Mouse (Mus musculus) yolk sac, embryonic 10.5 days (tissue): ENCODE results near the gene Erh.
A peak's percentile ranks its signal among the peaks of the same experiment; 100 is the strongest.

Experiments used
- DNase-seq: peaks from one replicate; pipeline ENCODE4 v3.0.0-alpha.2; 2017; ENCODE audit warnings: low spot score

The Erh gene

DNA sequence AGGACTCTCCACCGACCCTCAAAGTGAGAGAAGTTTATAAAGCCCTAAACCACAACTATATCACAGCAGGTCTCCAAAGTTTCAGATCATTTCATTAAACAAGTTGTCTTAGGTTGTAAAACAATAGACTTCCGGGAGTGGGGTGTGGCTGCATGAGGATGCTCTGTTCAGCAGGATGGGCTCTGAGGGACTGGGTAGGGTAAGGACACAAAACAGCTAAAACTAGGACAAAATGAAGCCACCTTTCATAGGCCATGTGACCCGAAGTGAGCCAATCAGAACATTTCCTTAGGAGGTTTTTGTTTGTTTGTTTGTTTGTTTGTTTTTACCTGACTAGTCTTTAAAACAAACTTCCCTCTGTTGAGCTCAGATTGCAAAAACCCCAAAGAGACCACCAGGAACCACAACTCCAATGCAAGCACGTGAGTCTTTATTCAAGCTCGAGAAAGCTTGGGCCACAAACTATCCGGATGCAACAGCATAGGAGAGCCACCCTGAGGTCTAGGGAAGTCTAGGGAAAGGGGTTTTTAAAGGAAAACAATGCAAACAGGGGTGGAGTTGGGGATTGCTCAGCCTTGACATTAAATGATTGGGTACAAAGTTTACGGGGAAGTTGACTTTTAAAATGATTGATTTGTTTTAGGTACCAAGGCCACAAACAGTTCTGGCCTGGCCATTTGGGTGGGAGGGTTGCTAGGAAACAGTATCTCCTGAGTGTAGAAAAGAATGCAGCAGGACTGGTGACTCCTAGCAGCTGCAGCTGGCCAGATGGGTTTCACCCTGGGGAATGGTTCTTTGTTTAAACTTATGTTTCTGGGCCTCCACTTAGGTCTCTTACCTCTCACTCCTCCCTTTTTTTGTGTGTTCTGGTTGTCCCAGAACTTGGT, 28.5 kb downstream of the Erh start:
- DNase-seq: no peak

DNA sequence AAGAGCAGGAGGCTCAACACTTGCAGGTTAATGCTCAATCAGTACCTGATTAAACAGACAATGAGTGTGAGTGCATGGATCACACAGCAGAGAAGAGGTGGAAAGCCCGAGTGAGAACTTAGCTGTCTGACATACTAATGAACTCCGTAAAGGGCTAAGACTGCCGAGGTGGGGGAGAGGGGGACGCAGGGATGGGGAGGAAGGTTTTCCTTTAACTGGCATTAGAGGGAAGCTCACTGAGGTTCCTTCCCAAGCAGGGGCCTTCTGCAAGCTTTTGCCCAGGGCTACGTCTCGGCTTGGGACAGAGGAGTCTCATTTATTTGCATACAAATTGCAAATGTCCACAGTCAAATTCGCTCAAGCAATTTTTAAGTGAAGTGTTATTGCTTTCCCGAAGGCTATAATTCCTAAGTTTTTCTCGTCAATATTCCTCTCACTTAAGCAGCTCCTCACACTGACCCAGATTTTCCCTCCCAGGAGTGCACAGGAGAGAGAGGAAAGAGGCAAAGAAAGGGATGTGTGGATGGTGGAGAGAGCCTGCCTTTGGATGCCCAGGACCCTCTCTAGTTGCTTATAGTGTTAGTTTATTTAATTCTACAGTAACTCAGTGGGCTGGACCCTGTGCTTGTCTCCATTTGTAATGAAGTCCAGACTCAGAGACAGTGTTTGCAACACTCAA, 31.9 kb downstream of the Erh start:
- no peak for DNase-seq

DNA sequence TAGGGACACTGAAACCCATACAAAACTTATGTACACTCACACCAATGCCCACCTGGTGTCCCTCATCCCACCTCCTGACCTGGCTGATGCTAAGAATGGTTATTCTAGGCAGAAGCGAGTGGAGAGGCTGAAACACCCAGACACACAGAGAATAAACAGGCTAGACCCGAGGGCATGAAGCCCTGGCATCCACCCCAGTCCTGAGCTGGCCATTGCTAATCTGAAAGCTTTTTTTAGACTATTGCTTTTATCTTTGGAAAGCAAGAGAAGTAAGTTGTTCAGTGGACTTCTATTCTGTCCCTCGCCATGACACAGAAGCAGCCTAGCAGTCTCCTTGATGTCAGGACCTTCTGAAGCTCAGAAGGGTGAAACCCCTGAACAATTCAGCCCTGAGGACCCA, 34.2 kb downstream of the Erh start:
- DNase-seq: no peak

DNA sequence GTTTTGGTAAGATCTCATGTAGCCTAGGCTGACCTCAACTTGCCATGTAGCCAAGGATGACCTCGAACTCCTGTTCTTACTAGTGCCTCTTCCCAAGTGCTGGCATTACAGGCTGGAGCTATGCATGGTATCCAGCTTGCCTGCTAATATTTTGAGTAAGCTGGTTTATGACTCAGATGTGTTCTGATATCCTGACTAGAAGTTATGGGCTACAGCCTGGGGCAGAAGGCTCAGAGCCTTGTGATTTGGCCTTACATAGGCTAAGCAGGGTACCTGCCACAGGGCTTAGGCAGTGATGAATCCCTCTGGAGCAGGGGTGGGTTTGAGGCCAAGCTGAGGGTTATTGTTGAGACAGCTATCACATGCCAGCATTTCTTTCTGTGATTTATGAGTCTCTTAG, 35.6 kb downstream of the Erh start:
- no peak for DNase-seq

DNA sequence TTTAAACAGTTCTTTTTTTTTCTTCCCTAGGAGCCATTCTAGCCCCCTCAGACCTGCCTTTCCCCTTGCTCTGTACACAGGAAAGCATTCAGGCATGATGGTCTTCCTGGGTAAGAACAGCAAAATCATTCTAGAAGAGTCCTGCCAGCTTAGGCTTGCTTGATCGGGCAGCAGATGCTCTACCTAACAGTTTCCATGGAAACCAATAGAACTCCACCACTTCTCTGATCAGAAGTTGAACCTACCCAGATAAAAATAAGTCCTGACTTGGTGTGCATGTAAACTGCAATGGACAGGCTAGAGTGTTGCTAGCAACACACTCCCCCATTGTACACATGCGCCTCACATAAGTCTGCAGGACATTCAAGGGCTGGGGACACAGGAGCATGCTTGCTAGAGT, 39.9 kb downstream of the Erh start:
- DNase-seq: no peak

DNA sequence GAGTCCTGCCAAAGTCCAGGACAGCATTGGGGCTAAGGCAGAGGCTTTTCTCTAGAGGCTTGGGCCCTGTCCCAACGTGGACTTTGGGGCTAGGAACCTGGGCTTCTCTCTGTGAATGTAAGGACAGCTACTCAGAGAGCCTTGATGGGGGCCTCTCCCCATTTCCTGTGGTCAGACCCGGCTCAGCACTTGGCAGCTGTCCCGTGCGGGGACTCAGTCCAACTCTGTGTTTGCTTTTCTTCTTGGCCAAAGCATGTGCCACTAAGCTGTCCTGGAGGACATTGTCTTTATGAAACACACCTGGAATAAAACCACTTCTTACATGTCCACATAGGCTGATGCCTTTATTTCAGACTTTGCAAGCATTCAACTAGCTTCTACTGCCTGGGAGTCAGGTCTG, 40.6 kb downstream of the Erh start:
- DNase-seq: no peak

DNA sequence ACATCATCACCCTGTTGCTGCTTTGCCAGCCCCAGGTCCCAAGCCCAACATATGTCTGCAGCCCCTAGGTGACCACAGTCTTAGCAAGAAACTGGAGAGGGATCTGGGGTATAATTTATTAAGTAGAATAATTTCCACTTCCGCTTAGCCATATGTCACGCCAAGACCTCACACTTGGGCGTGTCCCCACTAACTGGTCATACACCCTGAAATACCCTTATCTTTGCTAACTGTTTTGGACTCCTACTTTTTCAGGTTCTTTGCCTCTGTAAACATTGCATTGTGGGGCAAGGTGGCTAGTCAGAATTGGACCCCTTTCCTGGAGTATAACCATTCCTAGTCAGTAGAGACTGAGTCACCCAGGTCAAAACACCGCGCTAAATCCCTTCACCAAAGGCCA, 41.7 kb downstream of the Erh start:
- no peak for DNase-seq

DNA sequence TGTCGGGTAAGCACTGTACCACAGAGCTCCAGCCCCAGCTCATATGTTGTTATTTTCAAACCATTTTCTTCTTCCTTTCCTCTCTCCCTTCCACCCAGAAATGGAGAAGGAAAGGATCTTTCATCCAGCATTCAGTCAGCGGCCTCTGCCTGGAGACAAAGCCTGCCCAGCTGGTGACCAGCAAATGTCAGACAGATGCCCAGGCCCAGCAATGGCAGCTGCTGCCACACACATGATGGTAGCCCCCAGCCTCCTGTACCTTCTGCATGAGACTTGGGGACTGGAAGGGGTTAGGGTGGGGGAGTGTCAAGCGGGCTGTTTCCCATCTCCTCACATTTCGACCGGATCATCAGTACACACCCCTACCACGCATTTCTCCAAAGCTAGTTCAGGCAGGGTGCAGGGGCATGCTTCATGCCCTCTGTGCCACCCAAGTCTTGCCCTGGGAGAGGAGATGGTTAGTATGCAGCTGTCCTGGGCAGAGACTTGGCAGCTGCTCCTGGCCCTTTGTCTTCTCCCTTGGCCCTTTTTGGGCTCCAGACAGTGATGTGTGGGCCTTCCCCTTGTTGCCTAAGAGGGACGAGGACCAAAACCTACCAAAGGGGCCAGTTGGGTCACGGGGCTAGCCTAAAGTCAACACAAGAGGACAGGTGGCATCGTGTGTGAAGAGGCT, 42.4 kb downstream of the Erh start:
- DNase-seq: no peak

DNA sequence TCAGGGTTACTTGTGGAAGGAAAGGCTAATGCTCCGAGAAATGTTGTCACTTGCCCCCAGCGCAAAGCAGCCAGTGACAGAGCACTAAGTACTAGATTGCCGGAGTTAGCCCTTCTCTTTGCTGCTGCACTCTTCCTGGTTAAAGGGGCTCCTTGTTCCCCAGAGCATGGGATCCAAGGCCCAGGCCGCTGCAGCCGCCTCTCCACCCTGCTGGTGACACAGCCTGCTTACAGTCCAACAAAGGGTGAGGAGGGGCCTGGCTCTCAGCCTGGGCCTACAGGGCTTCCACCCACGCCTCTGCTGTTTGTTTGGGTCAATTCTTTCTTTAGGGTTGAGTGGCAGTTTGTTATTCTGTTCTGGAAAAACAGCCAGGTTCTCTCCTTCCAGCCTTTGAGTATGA, 45.4 kb downstream of the Erh start:
- no peak for DNase-seq

DNA sequence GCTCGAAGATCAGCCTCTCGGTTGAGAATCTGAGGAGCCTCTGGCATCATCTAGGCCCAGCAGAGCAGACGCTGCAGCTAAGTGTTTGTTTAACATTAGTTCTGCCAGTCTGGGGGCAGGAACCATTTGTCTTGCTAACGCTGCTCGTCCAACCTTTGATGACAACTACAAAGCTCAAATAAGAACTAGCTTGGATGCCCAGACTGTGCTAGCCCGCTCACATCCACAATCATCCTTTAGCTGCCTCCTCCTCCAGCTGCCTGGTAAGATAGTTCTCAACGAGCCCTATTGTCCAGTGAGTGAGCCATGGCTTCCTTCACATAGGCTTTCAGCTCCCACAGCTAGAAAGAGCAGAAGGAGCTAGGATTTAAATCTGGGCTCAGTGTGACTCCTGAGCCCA, 45.9 kb downstream of the Erh start:
- no peak for DNase-seq

DNA sequence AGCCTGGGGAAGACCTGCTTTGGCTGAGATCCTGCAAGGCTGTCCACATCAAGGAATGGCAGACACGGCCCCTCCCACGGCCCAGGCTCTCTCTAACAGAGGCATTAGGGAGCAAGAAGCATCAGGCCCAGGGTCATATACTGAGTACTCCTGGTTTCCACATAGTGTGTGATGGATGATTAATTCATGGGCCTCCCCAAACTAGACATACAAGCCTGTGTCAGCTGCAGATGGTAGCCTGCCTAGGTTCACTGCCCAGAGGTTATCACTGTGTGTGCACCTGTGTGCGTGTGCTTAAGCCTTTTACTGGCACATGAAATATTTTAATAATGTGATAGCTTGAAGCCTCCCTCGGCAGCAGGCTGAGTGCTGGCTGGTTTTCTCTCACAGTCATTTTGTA, 48.2 kb downstream of the Erh start:
- no peak for DNase-seq

DNA sequence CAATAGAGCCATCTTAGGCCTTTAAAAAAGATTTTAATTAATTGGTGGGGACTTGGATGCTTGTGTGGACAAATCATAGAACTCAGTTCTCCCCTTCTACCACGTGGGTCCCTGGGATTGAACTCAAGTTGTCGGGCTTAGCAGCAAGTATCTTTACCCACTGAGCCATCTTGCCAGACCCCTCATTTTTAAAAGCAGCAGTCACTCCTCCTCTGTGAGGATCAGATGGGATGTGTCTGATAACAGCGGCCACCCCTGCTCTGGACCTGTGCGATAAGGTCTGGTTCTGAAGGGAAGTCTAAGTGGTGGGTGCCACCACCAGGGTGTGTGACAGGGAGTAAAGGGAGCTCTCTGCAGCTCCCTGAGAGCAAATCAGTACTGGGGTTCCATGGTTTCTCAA, 48.6 kb downstream of the Erh start:
- DNase-seq: no peak

DNA sequence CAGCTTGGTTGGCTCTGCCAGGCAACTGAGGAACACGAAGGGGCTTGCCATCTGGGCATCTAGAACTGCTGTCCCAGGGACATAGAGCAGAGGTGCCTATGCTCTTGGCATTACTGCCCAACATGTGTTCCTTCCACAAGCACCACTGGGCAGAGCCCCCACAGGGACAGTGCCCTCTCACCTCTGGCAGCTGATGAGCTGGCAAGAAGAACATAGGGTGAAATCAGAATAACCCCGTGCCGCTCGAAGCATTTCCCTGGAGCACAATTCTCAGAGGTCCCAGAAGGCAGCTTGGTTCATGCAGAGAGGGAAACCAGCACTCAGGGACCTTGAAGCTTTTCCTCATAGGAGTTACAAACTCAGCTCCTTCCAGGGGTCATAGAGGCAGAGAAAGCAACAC, 49.4 kb downstream of the Erh start:
- DNase-seq: no peak

DNA sequence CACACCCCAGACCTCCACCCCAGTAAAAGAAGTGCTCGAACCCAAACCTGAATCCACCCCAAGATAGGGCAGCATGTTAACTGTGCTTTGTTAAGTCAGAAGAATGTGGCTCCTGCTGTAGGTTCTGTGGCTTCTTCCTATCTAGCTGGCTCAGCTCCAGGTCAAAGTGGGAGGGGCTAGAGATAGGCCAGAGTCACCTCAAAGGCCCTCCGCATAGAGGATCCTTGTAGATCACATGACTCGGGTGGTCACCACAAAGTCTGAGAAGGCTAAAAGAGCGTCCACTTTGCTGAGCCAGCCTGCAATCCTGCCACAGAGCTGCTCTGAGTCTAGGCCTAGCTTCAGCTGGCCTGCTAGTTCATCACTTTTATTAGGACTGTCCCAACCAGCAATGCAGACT, 50.0 kb downstream of the Erh start:
- peak; percentile 28 for DNase-seq

DNA sequence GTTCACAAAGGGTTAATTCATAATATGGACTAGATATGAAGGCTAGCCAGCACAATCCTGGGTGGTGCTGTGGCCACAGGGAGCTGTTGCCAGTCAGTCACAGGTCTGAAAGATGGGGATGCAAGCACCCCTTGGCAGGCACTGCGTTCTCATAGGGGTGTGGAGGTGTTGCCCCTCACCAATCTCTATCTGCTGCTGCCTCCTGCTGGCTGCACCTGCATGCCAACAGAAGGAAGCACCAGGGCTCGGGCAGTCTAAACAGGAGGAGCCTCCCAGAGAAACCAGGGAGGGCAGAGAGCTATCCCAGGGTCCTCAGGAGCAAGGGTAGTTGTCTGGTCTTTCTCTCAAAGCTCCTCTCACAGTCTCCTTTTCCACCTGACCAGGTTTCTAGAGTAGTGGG, 59.2 kb downstream of the Erh start:
- DNase-seq: no peak
